Mouse (Mus musculus) liver, postnatal 0 days (tissue): Measurements from ENCODE around the gene Naa15. TPM values are rescaled to one million over a fixed set of nuclear protein-coding genes. Genes with fewer than 3 reads are reported as not detected.

Experiments
- ATAC-seq: fragments of 200-750 bp; cut with Nextera tagmentation; 2 replicates; pipeline ENCODE4 v1.8.0; 2017; ENCODE audit warnings: mild to moderate bottlenecking, moderate library complexity
- DNase-seq: peaks from one replicate; pipeline ENCODE4 v3.0.0-alpha.2; 2016
- H3K27ac ChIP-seq: fragments of 300-500 bp; sonication (generic); 2 replicates; pipeline ENCODE4 v1.5.1; 2014; ENCODE audit warnings: antibody characterized with exemption, moderate library complexity, mild to moderate bottlenecking, low read depth
- H3K27me3 ChIP-seq: fragments of 300-500 bp; sonication (generic); 2 replicates; pipeline ENCODE4 v1.6.1; 2014; ENCODE audit warnings: low read length, control low read depth, mixed read lengths; ENCODE audit not compliant: insufficient read depth
- H3K36me3 ChIP-seq: fragments of 300-500 bp; sonication (generic); replicated peaks from 2 replicates; pipeline ENCODE4 v1.6.1; 2014; ENCODE audit warnings: mild to moderate bottlenecking, control low read depth, low read length, moderate library complexity, mixed read lengths; ENCODE audit not compliant: insufficient read depth
- H3K4me1 ChIP-seq: fragments of 300-500 bp; sonication (generic); 2 replicates; pipeline ENCODE4 v1.6.1; 2014; ENCODE audit warnings: antibody characterized with exemption, mild to moderate bottlenecking, control low read depth; ENCODE audit not compliant: insufficient read depth
- H3K4me2 ChIP-seq: fragments of 300-500 bp; sonication (generic); 2 replicates; pipeline ENCODE4 v1.6.1; 2014; ENCODE audit warnings: low read depth, mild to moderate bottlenecking, low read length, moderate library complexity, mixed read lengths
- H3K4me3 ChIP-seq: fragments of 300-500 bp; sonication (generic); 2 replicates; pipeline ENCODE4 v1.5.1; 2014; ENCODE audit warnings: low read depth, low read length
- H3K9ac ChIP-seq: fragments of 300-500 bp; sonication (generic); replicated peaks from 2 replicates; pipeline ENCODE4 v1.6.1; 2014; ENCODE audit warnings: mild to moderate bottlenecking, moderate library complexity
- H3K9me3 ChIP-seq: fragments of 300-500 bp; sonication (generic); 2 replicates; pipeline ENCODE4 v1.6.1; 2016; ENCODE audit warnings: mild to moderate bottlenecking, control low read depth, low read length, mixed read lengths
- CTCF ChIP-seq: sonication (generic); IDR thresholded peaks from 2 replicates; pipeline ENCODE4 v1.5.1; 2016; ENCODE audit warnings: antibody characterized with exemption, low read depth
- EP300 ChIP-seq: IDR thresholded peaks from 2 replicates; pipeline ENCODE4 v1.6.1; 2016; ENCODE audit warnings: antibody characterized with exemption, low read depth, mild to moderate bottlenecking
- WGBS: fragments of 180-500 bp; shearing (Covaris S2); extraction: QIAGEN DNeasy Blood & Tissue Kit; methylation state at CpG from one replicate; pipeline ENCODE4 v1.1.7; 2014; ENCODE audit not compliant: insufficient replicate concordance; 5-methylcytosine and 5-hydroxymethylcytosine counted together
- polyA plus RNA-seq: library from polyadenylated mRNA; unstranded; fragments of >200 nt; fragmentation: Nextera tagmentation; extraction: Ambion mirVana; gene quantifications from 2 replicates; pipeline ENCODE4 v1.2.1, GENCODE M21; 2015

Naa15 gene
- polyA plus RNA-seq, 1 experiment from 2014 or later: 11.9 TPM

DNA sequence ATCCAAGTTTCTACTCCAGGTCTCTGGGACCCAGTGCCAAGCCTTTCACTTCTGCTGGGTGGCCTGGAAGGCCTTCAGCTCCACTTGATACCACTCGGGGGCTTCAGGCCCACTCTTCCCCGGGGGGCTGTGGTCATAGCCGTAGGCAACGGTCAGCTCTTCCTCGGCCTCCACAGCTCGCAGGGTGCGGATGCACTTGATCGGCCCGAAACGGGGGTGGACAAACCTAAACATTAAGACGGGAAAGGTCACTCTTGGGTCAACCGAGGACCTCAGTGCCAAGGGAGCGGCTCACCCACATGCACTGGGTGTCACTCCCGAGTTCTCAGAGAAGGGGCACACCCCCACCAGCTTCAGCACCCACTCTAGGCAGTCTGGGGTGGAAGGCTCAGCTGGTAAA is 106.3 kb downstream of the Naa15 start:
- H3K27me3 ChIP-seq: no peaks in the 10 kb centered on the region
- no peak overlapping the region for H3K9ac ChIP-seq
- no peak for ATAC-seq
- peaks cover 23% of the 10 kb centered on the region for H3K36me3 ChIP-seq
- 91% methylated on average over 14 of the region's 14 CpGs for WGBS
- no peak overlapping the region for H3K4me3 ChIP-seq
- H3K27ac ChIP-seq: no peak overlapping the region
- no peaks in the 10 kb centered on the region for H3K9me3 ChIP-seq
- DNase-seq: no peak
- no peak overlapping the region for H3K4me2 ChIP-seq
- TF ChIP-seq CTCF (no peak), EP300 (no peak)
- H3K4me1 ChIP-seq: peaks cover 15% of the 10 kb centered on the region; the same call in 1 of the 2 replicates

DNA sequence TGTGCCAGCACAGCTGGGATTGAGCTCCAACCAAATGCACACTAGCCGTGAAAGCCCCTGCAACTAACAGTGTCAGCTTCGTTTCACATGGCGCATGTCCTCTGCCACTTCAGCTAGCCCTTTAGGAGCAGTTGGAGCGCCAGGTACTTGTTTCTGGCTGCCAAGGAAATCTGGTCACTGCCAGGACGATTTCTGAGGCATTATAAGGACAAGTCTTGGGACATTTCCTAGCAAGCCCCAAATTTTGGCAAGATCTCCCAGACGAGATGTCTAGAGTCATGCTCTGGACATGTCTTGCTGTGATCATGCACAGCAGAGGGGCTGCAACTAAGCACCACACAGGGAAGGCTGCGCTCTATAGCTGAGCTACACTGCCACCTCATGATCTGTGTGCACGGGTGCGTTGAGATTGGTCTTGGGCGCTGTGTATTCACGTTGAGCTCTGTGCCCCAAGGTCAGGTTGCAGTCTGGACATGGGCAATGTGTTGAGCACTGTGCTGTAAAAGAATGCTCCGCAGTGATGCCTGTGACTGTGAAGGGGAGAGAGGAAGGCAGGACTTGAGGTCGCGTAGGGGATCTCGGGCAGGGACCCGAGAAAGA is 110.3 kb downstream of the Naa15 start:
- Histone ChIP-seq H3K4me1 (no peaks in the 10 kb centered on the region), H3K27ac (no peak overlapping the region), H3K27me3 (no peaks in the 10 kb centered on the region), H3K4me3 (no peak overlapping the region), H3K9ac (no peak overlapping the region), H3K9me3 (no peaks in the 10 kb centered on the region), H3K36me3 (peaks cover 29% of the 10 kb centered on the region), H3K4me2 (no peak overlapping the region)
- ATAC-seq (no peak), DNase-seq (no peak)
- TF ChIP-seq EP300 (no peak), CTCF (no peak)
- 87% methylated on average over 16 of the region's 16 CpGs for WGBS

Other genes with a start within 250 kb of the Naa15 start
- 8.5 and 11.4 TPM in 2 replicates for gene Noct, start 190.7 kb upstream of the Naa15 start, polyA plus RNA-seq
- gene Elf2, start 74.5 kb upstream of the Naa15 start, polyA plus RNA-seq: 19.6 and 22.1 TPM in 2 replicates
- gene Mgarp, start 18.4 kb upstream of the Naa15 start, polyA plus RNA-seq: 0.34 and 0.60 TPM in 2 replicates
- gene Ndufc1, start 6.2 kb upstream of the Naa15 start, polyA plus RNA-seq: 766 and 780 TPM in 2 replicates
- gene Rab33b, start 68.8 kb downstream of the Naa15 start, polyA plus RNA-seq: 4.4 and 4.7 TPM in 2 replicates
- gene Setd7, start 145.7 kb downstream of the Naa15 start, polyA plus RNA-seq: 0.45 and 0.48 TPM in 2 replicates
- 36.8 TPM in 2 replicates for gene Mgst2, start 245.2 kb downstream of the Naa15 start, polyA plus RNA-seq